Mouse (Mus musculus) erythroblast, adult 5-6 weeks (primary cell): ENCODE results near the gene Naa10. TPM values are rescaled to one million over a fixed set of nuclear protein-coding genes. Genes with fewer than 3 reads are reported as not detected.

Experiments
- ATAC-seq: replicated peaks from 2 replicates; pipeline ENCODE4 v1.8.0; 2016; ENCODE audit warnings: moderate number of reproducible peaks, mild to moderate bottlenecking, moderate TSS enrichment, inconsistent platforms; ENCODE audit not compliant: poor library complexity, low FRiP score, severe bottlenecking
- total RNA-seq, 2 experiments: library from RNA; stranded (forward) in 1 of 2; stranded (reverse) in 1 of 2; fragments of 150-400 nt in 1 of 2; fragments of 200-764, 138-1000 nt in 1 of 2; gene quantifications; 2 replicates each; pipeline versions ENCODE4 v1.2.3 to v1.2.4; 2015 to 2017; ENCODE audit warnings: low replicate concordance in 2 of 2

The Naa10 gene
- total RNA-seq, 2 experiments from 2014 or later: 10.6 to 18.1 TPM

DNA sequence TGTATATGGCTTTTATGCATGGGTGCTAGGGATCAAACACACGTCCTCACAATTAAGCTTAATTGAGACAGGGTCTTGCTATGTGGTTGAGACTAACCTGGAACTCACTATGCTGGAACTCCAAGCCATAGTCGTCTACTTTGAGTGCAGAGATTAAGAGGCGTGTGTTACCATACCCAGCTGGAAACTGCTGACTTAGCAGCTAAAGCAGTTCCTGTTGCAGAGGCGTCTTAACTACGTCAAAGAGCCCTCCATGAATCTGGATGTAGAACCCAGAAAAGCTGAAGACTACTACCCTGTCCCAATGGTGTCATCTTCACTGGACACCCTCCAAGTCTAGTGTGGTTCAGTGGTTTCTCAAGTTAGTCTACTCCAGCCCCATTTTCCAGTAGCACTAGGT is 3.1 kb downstream of the Naa10 start:
- no peak for ATAC-seq

DNA sequence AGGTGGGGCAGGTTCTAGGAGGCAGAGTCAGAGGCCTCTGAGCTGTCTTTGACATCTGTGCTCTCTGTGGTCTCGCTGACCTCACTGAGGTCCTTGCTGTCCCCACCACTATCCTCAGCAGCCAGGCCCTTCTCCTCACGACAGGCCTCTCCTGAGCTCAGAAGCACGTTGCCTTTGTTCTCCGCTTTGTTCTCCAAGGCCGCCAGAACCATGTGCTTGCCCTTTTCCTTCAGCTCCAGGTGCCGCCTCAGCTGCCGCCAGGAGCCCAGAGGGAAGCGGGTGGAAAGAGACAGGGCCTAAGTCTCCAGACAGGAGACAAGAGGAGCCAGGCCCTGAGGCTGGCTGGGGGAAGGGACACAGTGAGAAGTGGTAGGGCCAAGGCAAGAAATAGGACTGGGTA is 4.8 kb downstream of the Naa10 start:
- no peak for ATAC-seq

DNA sequence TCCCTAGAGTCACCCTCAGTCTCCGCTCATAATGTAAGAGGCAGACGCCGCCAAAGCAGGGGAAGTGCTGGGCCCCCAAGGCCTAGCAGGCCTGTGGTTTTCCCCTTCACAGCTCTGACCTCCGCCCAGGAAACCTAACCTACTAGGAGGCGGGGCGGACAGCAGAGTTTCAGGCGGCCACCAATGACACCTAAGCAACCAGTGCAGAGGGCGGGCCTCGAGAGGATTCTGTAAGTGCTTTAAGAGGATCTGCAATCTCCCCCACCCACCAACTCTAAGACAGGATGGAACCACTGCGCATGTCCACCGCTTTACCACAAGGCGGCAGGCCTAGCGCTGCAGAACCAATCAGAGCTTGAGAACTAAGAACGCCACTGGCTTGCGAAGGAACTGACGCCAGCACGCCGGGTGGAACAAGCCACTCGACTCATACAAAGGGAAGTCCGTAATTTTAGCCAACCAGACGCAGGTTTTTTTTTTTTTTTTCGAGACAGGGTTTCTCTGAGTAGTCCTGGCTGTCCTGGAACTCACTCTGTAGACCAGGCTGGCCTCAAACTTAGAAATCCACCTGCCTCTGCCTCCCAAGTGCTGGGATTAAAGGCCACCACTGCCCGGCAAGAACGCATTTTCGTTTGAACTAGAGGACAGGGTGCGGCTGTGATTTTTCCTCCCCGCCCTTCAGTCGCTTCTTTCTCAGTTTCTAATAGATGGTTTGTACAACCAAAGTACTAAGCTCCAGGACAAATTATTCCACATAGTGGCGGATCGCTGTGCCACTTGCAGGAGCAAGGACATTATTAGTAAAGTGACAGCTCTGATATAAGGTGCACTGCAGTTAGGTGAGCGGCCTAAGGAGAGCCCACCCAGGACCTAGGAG is 6.7 kb downstream of the Naa10 start:
- peak; percentile 96 for ATAC-seq

DNA sequence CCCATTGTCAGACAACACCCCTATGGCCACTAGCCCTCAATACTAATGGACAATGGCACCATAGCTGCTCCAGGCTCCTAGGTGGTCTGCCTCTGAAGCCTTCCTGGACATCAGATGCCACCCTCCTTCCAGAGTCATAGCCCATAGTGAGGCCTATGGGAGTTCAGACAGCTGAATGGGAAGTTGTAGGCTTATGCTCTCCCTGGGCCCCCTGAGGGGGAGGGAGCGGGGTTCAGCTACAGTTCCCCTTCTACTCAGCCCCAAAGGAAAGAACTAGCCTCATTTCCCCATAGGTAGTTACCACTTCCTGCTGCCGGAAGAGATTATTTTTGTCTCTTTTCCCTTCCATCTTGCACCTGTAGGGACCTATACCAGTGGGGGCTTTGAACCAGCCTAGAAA is 10.2 kb downstream of the Naa10 start:
- ATAC-seq: no peak

DNA sequence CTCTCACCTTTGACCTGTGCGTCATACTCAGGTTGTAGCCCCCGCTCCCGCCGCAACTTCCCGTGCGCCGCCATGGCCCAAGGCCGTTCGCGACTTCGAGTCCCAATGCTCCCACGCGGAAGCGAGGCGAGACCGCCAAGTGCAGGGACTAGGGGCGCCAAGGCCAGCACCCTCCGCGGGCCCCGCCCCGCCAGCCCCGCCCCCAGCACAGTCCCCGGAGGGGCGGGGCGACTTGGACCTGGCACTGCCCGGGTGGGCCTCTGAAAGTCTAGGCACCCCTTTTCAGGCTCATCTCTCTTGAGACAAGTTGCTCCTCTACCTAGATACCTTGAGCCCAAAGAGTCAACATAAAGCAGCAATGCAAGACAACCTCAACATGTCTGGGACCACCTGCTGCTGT is 10.6 kb downstream of the Naa10 start:
- ATAC-seq: no peak

DNA sequence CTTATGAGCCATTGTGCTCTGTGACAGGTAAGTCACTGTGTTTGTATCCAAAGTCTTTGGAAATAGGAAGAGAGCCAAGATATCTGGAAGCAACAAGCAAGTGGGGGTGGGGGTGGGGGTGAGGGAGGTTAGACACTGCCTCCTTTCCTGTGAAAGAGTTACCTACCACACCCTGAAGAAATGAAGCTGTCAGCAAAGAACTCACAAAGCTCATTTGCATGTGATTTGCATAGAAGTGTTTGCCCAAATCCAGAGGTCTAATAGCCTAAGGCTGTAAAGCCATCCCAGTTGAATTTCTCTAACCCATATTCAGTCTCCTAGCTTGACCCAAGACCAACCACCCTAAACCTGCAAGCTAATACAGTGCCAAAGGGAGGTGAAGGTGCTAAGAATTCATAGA is 11.3 kb downstream of the Naa10 start:
- no peak for ATAC-seq

DNA sequence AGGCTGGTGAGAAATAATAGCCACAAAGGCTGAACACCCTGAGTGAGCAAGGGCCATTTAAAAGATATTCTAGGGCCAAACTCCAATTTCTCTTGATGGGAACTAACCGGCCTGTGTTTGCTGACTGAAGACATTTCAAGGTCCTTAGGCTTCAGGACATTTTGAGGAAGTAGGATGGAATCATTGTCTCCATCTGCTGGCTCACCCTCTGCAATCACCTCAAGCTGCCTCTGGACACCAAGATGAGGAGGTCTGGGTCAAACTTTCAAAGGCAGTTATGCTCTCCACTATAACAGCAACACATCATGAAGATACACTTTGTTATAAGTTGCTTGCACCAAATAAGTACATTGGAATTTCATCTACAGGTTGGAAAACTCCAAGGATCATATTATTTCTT is 11.7 kb downstream of the Naa10 start:
- ATAC-seq: no peak

DNA sequence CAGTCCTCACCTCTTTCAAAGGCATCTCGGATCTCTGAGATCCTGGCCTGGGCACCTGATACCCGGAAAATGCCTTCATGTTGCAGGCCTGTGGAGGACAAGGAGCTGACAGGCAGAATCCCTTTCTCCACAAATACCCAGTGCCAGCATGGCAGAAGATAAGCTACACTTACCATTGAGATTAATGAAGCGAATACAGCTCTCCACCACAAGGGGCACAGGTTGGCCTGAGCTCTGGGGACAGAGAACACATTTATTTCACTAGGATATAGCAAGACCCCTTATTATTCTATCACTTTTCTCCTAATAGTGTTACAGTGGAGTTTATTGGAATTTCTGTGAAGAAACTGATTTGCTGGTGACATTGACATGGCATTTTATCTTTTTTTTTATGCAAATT is 23.8 kb downstream of the Naa10 start:
- no peak for ATAC-seq

DNA sequence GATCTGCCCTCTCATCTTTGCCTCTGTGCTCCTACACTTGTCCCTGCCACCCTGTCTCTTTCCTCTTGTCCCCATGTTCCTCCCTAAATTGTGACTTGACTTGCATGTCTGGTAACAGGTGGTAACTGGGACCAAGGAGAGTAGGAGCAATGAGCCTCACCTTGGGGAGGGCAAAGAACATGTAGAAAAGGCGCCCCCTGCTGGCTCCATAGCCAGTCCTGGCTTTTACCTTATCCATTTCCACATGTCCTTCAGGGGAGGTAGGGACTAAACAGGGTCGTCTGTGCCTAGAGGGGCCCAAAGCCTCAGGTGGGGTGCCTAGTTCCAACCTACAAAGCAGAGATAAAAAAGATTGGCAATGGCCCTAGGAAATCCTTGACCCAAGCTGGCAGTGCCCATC is 26.0 kb downstream of the Naa10 start, which contains the start of gene L1cam:
L1cam (minus strand) TSS at position 387 of the 400 bp plus-strand sequence.
- peak; percentile 59; the same call in 1 of the 2 replicates for ATAC-seq

DNA sequence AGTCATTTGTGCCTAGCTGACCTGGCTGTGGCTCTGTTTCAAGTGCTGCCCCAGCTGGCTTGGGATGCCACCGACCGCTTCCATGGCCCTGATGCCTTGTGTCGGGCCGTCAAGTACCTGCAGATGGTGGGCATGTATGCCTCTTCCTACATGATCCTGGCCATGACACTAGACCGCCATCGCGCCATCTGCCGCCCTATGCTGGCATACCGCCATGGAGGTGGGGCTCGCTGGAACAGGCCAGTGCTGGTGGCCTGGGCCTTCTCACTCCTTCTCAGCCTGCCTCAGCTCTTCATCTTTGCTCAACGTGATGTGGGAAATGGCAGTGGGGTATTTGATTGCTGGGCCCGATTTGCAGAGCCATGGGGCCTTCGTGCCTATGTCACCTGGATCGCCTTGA is 28.9 kb downstream of the Naa10 start:
- no peak for ATAC-seq

DNA sequence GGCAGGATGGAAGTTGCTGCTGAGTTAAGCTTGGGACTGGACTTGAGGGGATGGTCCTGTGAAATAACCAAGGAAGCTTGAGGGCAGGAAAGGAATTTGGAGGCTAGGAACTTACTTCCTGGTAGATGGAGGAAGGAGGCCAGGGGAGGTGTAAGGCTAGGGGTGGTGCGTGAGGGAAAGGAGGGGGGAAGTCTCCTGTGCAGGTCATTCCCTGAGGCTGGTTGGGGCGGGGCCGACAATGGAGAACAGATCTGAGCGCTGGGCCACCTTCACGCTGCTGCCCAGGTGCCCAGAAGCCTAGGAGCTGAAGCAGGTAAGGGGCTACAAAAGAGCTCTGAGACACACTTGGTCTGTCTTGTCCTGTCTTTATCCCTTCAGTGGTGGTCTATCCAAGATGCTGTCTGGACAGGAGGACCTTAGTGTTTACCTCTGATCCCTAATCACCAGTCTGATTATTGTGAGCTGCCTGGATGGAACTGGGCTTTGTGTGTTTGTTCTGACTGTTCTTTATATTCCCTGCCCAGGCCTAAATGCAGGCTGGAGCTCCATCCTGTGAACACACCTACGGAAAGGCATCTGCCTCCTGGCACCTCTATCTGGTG is 30.1 kb downstream of the Naa10 start, which contains the start of gene Avpr2:
Avpr2 (plus strand) TSS at position 552 of the 602 bp plus-strand sequence.
- ATAC-seq: no peak

DNA sequence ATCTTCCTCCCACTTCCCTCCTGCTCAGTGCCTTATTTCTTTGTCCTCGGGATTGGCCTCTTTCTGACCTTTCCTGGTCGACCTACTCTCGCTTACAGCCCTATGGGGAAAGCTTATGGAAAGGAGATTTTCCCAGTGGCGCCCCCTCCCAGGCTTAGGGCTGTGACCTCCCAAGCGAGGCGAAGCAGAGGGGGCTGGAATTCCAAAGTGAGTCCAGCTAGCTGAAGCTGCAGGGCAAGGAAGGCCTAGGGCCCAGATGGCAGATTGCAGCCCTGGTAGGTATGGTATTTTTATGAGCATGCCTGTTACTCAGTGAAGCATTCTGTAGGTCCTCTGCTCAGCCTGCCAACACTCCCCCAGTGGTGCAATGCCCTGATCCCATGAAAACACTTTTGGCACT is 40.3 kb downstream of the Naa10 start:
- ATAC-seq: no peak

DNA sequence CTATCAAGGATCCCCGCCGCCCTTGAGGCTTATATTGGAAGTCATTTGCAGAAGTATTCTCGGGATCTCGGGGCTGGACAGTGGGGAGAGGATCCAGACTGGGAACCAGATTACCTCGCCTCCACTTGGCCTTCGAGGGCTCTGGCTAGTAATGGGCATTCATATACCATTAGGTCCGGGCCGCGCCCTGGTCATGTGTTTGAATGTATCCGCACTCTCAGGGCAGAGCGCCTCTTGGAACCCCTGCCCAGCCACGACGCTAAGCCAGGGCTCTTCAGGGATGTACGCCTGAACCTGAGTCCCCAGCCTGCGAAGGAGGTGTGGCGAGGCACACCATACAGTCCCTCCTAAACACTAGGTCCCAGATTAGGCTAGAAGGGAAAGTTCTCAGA is 40.7 kb downstream of the Naa10 start:
- no peak for ATAC-seq

DNA sequence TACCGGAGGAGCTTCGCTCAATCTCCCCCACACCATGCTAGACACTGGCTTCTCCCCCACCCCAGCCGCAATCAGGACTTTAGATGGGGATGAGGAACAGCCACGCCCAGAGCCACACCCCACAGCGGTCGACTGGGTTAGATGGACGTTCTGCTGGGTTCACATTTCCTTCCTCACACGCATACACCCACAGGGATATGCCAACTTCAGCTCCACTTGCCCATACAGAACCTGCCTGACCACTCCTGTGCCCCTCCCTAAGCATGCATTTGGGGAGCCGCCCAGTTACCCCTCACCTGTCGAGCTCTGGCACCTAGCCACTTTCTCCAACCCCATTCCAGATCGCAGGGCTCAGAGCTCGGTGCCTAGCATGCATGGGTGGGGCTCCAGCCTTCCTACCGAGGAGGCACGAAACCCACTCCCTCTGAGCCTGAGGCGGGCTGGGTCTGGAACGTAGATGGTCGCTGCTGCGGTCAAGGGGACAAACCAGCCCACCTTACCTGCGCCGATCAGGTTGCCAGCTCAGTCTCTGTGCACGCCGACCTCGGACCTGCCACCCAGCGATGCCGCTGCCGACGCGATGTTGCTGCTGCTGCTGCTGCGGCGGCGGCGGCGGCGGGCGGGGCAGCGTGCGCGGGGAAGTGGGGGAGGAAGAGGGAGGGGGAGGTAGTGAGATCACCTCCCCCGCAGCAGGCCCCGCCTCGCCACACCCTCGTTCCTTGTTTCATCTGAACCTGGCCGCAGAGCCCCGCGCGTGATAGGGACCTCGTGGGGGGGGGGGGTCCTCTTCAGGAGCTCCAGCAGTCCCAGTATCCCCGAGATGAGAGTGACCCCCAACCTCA is 41.3 kb downstream of the Naa10 start:
- no peak for ATAC-seq

DNA sequence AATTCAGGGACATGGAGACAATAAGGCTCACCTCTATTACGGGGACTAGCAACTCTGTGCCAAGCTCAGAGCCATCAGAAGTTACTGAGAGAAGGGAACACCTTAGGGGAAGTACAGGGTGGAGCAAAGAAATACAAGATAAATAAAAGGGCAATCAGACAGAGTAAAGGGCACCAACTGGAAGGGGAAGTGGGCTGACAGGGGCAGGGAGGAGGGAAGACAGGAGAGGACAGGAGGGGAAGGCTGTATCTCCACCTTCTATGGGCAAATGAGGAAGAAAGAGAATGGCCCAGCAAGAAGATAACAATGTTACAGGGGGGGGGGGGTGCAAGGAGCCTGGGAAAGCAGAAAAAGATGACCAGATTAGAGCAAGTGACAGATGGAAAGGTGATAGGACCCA is 44.7 kb downstream of the Naa10 start:
- no peak for ATAC-seq

DNA sequence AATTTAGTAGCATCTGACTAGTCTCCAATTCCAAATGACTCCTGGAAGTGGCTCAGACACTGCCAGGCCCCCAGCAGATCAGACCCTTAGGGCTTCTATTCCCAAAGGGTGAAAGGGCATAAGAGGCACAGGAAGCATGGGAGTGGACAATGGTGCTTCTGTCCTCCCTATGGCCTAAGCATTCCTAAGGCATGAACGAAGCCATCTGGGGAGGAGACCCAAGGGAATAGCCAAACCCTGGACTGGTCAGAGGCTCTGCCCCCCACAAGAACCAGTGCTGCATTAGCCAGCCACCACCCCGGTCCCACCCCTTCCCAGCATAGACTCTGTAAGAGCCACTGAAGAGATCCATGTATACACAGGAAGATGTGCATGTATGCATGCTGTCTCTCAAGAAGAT is 45.9 kb downstream of the Naa10 start:
- ATAC-seq: no peak

DNA sequence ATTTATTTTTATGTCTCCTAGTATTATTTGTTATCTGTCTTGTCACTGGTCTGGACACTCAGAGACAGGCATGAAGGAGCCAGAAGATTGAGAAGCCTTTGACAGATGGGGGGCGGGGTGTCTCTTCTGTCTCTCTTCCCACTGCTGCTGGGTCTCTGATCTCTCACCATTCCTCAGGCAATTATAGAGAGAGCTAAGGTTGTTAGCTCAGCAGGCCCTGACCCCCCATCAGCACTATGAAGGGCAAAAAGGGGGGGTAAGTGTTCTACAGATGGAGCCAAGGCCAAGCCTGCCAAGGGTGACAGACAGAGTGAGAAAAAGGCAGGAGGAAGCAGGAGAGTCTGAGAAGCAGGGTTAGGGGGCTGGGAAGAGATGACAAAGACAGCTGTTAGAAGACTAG is 49.8 kb downstream of the Naa10 start:
- no peak for ATAC-seq

DNA sequence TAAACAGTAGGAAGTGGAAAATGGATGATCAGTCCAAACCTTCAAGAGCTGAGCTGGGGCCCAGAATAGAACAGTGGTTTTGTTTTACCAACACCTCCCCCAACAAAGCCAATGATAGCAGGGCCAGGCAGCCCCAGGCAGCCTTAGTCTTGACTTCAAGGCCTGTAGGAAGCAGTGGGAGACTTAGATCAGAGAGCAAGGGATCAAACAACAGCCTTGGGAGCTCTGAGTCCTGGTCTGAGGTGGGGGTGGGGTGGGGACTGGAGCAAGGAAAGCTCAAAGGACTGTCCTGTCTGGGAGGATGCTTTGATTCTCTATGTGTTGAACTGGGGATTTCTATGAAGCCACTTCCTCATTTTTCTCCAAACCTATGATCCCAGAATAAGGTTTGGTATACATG is 50.3 kb downstream of the Naa10 start:
- no peak for ATAC-seq

DNA sequence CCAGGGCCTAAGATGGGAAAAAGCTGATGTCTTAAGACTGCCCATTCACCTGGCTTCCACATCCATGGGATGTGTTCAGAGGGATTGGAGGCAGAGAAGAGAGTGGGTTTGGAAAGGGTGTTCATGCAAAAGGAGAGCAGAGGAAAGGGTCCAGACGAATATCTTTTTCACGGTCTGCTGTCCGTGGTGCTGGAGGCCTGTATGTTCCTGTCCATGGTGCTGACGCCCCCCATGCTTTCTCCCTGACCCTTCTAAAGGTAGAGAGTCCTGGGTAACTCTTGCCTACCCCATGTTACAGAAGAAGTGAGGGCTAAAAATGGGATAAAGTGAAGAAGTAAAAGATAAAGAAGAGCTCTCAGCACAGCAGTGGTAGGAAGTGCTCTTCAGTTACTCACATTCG is 52.4 kb downstream of the Naa10 start:
- ATAC-seq: no peak

DNA sequence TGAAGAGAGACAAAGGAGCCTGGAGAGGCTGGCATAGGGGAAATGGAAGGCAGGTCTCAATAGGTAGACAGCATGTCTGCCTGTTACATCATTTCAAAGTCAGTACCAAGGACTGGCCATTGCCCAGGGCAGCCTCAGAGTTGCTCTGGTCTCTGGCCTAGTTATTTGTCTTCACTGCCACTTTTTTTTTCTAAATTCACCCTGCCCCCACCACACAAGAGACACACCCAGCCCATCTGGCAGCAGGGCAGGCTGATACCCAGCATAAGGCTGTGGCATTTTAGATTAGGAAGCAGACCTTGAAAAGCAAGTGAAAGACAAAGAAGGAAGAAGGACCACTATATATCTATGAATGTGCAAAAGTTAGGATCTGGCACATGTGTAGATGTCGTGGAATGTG is 53.9 kb downstream of the Naa10 start:
- ATAC-seq: peak; percentile 88

DNA sequence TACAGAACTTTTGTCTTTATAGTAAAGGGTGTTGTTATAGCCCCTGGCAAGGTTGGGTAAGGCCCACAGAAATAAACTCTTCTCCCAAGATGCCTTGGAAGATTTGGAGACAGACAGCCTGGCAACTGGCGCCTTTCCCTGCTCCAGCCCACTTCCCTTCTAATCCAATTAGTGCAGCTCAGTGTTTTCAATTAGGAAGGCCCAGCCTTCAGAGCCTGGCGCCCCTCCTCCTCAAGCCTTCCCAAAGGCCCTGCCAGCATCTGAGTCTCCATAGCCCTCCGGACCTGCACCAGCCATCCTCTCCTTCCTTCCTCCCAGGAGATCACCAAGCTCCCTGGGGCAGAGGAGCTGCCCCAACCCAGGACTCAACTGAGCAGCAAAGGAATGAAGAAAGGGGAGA is 54.5 kb downstream of the Naa10 start:
- peak; percentile 27; the same call in 1 of the 2 replicates for ATAC-seq
